Mouse (Mus musculus): ENCODE data around the gene Ifi27l2a. TPM values are rescaled to one million over a fixed set of nuclear protein-coding genes. Genes with fewer than 3 reads are reported as not detected.

Gene Ifi27l2a
- 11.9 and 19.5 TPM in 2 replicates for polyA plus RNA-seq (2012; rRNA removed)

DNA sequence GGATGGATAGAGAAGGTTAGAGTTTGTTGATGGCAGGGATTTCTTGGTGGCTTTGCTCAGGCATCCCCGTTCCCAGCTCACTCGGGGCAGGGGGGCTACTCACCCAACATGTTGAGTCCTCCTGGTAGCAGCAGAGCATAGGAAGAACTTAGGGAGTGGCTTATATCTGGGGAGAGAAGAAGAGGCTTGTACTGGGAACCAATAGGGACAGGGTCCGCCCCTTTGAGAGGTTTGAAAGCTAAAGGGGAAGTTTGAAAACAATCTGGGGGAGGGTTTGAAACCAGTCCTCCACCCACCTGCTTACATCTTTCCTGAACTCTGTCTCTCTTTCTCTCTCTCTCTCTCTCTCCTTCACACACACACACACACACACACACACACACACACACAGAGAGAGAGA is at the start of gene Ifi27l2a:
Gene Ifi27l2a (minus strand): TSS at position 157 of the 400 bp plus-strand sequence.

DNA sequence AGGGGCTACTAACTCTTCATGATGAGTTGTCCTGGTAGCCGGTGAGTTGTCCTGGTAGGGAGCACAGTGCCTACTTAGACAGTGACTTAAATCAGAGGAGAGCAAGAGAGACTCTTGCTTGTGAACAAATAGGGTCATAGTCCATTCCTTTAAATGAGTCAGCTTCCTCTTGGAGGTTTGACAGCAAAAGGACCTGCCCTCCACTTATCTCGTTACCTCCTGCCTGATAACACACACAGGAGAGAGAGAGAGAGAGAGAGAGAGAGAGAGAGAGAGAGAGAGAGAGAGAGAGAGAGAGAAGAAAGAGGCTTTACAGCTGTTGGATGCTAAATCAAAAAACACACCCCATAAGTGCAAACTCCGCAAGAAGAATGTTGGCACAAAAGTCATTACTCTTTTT is 13.7 kb upstream of the Ifi27l2a start, which contains the start of gene Ifi27l2b:
Gene Ifi27l2b (minus strand): TSS at position 84 of the 400 bp plus-strand sequence.

DNA sequence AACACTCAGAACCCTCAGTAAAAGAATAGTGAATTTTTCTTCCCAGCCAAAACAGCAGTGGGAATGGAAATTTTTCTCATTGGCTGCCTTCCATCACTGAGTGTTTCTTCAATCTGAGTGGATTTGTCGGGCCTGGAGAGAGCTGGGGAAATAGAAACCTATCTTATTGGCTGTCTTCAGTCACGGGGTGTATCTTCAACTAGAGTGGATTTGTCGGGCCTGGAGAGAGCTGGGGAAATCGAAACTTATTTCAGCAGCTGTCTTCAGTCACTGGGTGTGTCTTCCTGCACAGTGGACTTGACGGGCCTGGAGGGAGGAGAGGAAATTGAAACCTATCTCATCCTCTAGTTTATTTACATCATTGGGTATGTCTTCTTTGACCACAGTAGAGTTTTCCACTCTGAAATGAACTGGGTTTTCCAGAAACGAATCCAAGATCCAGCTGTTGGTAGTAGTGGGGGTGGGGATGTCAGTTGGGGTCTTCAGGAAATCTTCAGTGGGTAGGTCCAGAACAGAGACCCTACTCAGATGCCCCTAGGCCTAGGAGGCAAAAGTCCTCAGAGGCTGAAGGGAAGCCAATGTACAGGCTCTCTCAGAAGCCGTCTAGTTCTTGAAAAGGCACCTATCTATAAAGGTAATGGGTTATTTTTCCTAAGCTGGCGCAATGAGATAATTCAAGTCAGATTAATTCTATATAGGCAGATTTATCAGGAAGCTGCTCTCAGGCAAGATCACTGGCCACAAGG is 9.3 kb downstream of the Ifi27l2a start, which contains the start of gene Ifi27:
Gene Ifi27 (plus strand): TSS at position 226 of the 746 bp plus-strand sequence.

GRCm38 (mm10) chr12:103425729-103426470 is 17.6 kb downstream of the Ifi27l2a start, which contains the start of gene Ddx24:
Gene Ddx24, minus strand, starts transcription at chr12:103425830.

GRCm38 (mm10) chr12:103407720-103408119 is 35.8 kb downstream of the Ifi27l2a start, which contains the start of gene 9330161L09Rik:
Gene 9330161L09Rik, minus strand, starts transcription at chr12:103407820.

Other genes with a start within 250 kb of the Ifi27l2a start
- 2.2 and 2.8 TPM in 2 replicates for gene Prima1, start 201.5 kb downstream of the Ifi27l2a start, polyA plus RNA-seq (2012; rRNA removed)
- 10.4 and 10.7 TPM in 2 replicates for gene Fam181a, start 132.7 kb downstream of the Ifi27l2a start, polyA plus RNA-seq (2012; rRNA removed)
- 0.92 and 3.1 TPM in 2 replicates for gene Asb2, start 87.7 kb downstream of the Ifi27l2a start, polyA plus RNA-seq (2012; rRNA removed)
- 14.5 and 15.8 TPM in 2 replicates for gene Otub2, start 55.0 kb downstream of the Ifi27l2a start, polyA plus RNA-seq (2012; rRNA removed)
- gene 9330161L09Rik, start 35.9 kb downstream of the Ifi27l2a start, polyA plus RNA-seq (2012; rRNA removed) = 1.4 and 1.7 TPM in 2 replicates
- 75.6 and 77.3 TPM in 2 replicates for gene Ddx24, start 17.9 kb downstream of the Ifi27l2a start, polyA plus RNA-seq (2012; rRNA removed)
- gene Ifi27, start 9.5 kb downstream of the Ifi27l2a start, polyA plus RNA-seq (2012; rRNA removed) = 17.8 and 30.6 TPM in 2 replicates
- gene Ifi27l2b, start 13.5 kb upstream of the Ifi27l2a start, polyA plus RNA-seq (2012; rRNA removed) = not detected in 2 replicates
- gene Ppp4r4, start 88.6 kb upstream of the Ifi27l2a start, polyA plus RNA-seq (2012; rRNA removed) = 3.6 and 4.4 TPM in 2 replicates
- not detected in 2 replicates for gene Serpina10, start 187.8 kb upstream of the Ifi27l2a start, polyA plus RNA-seq (2012; rRNA removed)
- 0.11 TPM in 1 of 2 replicates, not detected in the other for gene Serpina6, start 213.5 kb upstream of the Ifi27l2a start, polyA plus RNA-seq (2012; rRNA removed)
- not detected in 2 replicates for gene Serpina16, start 232.5 kb upstream of the Ifi27l2a start, polyA plus RNA-seq (2012; rRNA removed)